Mouse (Mus musculus): ENCODE measurements at regions not wholly inside any gene's neighbourhood (a gene's known extent, or its start where the extent isn't known, plus 50 kb on each side); places are given as distances from the start of the nearest gene placed in this dataset.

GRCm38 (mm10) chr2:178660071-178660470 is 229.7 kb downstream of the Cdh26 start:
- in situ Hi-C loops (cut with MboI) = loop anchor here (10.0 kb wide), 1 partner anchor 155 kb away; no protein-coding TSS in a partner anchor

- in situ Hi-C loops (cut with MboI) = loop anchor here (10.0 kb wide), 1 partner anchor 158 kb away; no protein-coding TSS in a partner anchor
Measured at GRCm38 (mm10) chr2:178662396-178662795, 232.1 kb downstream of the Cdh26 start.

GRCm38 (mm10) chr2:178664977-178665376 is 234.6 kb downstream of the Cdh26 start:
- in situ Hi-C loops (cut with MboI) = loop anchor here (10.0 kb wide), 1 partner anchor 160 kb away; no protein-coding TSS in a partner anchor

GRCm38 (mm10) chr2:178668451-178668850 is 238.1 kb downstream of the Cdh26 start:
- in situ Hi-C loops (cut with MboI) = loop anchor here (10.0 kb wide), 1 partner anchor 164 kb away; no protein-coding TSS in a partner anchor

GRCm38 (mm10) chr2:178670952-178671351 is 240.6 kb downstream of the Cdh26 start:
- in situ Hi-C loops (cut with MboI) = no loop called here

- in situ Hi-C loops (cut with MboI) = no loop called here
Measured at GRCm38 (mm10) chr2:178673621-178674020, 243.3 kb downstream of the Cdh26 start.

- in situ Hi-C loops (cut with MboI) = no loop called here
Measured at GRCm38 (mm10) chr2:178674621-178675020, 244.3 kb downstream of the Cdh26 start.

- in situ Hi-C loops (cut with MboI) = no loop called here
Measured at GRCm38 (mm10) chr2:178676970-178677369, 246.6 kb downstream of the Cdh26 start.

GRCm38 (mm10) chr2:178680368-178680767 is 250.0 kb downstream of the Cdh26 start:
- in situ Hi-C loops (cut with MboI) = no loop called here

- in situ Hi-C loops (cut with MboI) = no loop called here
Measured at GRCm38 (mm10) chr2:178684026-178684958, 254.0 kb downstream of the Cdh26 start.

- in situ Hi-C loops (cut with MboI) = no loop called here
Measured at GRCm38 (mm10) chr2:178685211-178685610, 254.9 kb downstream of the Cdh26 start.

GRCm38 (mm10) chr2:178686167-178686601 is 255.9 kb downstream of the Cdh26 start:
- in situ Hi-C loops (cut with MboI) = no loop called here

- in situ Hi-C loops (cut with MboI) = no loop called here
Measured at GRCm38 (mm10) chr2:178688586-178688985, 258.3 kb downstream of the Cdh26 start.

- in situ Hi-C loops (cut with MboI) = no loop called here
Measured at GRCm38 (mm10) chr2:178691190-178691864, 261.0 kb downstream of the Cdh26 start.

- in situ Hi-C loops (cut with MboI) = no loop called here
Measured at GRCm38 (mm10) chr2:178691865-178692228, 261.5 kb downstream of the Cdh26 start.

- in situ Hi-C loops (cut with MboI) = no loop called here
Measured at GRCm38 (mm10) chr2:178692231-178692630, 261.9 kb downstream of the Cdh26 start.

GRCm38 (mm10) chr2:178698648-178699047 is 268.3 kb downstream of the Cdh26 start:
- in situ Hi-C loops (cut with MboI) = no loop called here

- in situ Hi-C loops (cut with MboI) = no loop called here
Measured at GRCm38 (mm10) chr2:178700825-178701224, 270.5 kb downstream of the Cdh26 start.

- in situ Hi-C loops (cut with MboI) = no loop called here
Measured at GRCm38 (mm10) chr2:178704510-178704909, 274.2 kb downstream of the Cdh26 start.

- in situ Hi-C loops (cut with MboI) = no loop called here
Measured at GRCm38 (mm10) chr2:178708649-178709048, 278.3 kb downstream of the Cdh26 start.

- in situ Hi-C loops (cut with MboI) = no loop called here
Measured at GRCm38 (mm10) chr2:178709192-178709881, 279.0 kb downstream of the Cdh26 start.

- in situ Hi-C loops (cut with MboI) = no loop called here
Measured at GRCm38 (mm10) chr2:178710001-178710400, 279.7 kb downstream of the Cdh26 start.
